Mouse (Mus musculus) thymus, postnatal 14 days (tissue): ENCODE measurements at regions not wholly inside any gene's neighbourhood (a gene's known extent, or its start where the extent isn't known, plus 50 kb on each side); places are given as distances from the start of the nearest gene placed in this dataset.

Experiments used
- DNase-seq: peaks from one replicate; pipeline ENCODE4 v3.0.0; 2021

- DNase-seq, result no peak
These were observed 70.9 kb downstream of the Asb1 start for GRCm38 (mm10) chr1:91611281-91611680.

DNA sequence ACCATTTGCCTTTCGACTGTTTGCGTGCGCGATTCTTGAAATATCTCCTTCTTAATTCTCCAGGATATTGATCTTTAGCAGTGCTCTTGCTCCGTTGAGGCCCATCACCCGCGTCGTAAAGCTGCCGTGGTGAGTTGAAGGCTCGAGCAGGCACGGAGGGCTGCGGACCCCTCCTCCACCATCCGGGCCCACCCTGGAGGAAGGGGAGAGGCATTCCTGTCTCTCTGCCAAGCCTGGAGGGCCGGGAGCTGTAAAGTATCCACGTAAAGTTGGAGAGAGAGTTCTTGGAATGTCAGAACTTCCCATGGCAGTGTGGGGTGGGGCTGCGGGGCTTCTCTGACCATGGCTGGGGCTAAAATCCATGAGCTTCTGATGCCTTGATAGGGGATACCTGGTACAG, 71.3 kb downstream of the Asb1 start:
- no peak for DNase-seq

GRCm38 (mm10) chr1:91612912-91613311, 72.6 kb downstream of the Asb1 start:
- peak; percentile 30 for DNase-seq

DNA sequence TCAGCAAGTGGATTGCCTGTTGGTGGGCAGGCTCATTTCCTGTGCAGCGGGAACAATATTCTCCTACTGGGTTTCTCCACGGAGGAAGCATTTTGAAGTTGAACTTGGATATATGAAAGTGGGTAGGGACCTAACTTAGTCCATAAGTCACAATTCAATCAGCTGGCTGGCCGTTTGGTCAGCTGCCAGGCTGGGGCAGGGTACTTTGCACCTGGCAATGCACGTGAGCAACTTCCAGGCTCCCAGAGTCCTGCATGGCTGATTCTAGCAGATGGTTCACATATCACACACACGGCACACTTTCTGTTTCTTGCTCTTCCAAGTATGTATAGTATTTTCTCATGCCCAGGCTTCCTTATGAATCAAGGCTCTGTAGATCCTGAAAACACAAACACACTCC, 75.1 kb downstream of the Asb1 start:
- DNase-seq, result no peak

GRCm38 (mm10) chr1:91618527-91619135, 78.3 kb downstream of the Asb1 start:
- DNase-seq, result no peak

DNA sequence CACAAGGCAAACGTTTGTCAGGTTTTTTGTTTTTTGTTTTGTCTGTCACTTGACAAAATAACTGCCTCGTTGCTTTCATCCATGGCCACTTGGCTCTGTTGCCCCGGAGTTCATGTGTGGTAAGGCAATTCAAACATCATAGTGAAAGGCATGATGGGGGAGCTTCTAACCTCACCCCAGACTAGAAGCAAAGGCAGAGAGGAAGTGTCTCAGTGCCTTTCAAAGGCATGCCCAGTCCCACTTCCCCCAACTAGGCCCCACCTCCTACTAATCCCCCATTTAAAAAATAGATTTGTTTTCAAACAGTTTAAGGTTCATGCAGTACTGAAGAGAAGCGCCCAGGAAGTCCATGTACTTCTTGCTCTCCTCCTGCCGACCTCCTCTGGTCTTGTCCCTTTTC, 80.8 kb downstream of the Asb1 start:
- peak; percentile 48 for DNase-seq

DNA sequence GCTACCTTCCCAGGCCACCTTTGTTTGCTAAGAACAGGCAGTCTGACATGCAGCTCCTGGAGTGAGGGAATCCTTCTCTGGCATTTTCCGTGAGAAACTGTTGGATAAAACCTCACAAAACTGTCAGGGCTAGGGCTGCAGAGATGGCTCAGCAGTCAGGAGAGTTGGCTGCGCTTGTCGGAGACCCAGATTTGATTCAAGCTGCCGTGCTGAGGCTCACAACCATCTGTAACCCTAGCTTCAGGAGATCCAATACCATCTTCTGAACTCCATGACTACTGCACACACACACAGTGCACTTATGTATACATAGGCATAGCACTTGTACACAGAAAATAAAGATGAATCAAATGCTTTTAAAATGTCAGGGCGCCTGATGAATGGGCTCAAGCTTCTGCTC, 82.5 kb downstream of the Asb1 start:
- DNase-seq, result no peak

DNA sequence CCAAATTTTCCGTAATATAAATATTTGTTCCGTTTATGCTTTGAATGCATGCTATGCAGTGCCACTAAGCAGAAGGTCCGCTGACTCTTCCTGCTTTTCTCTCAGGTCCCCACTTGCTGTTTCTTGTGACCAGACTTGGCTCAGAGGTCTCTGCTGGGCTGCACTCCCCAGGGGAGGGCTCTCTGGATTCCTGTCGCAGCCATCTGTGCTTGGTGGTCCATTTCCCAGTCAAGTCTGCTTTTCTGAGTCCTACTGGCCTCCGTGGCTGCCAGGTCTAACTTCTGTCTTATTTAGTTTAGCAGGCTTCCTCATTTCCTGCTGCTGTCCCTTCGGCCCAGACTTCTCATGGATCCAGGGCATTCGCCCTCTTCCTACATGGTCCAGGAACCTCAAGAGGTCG, 83.7 kb downstream of the Asb1 start:
- DNase-seq, result no peak

GRCm38 (mm10) chr1:91624531-91625300, 84.4 kb downstream of the Asb1 start:
- DNase-seq, result no peak

DNA sequence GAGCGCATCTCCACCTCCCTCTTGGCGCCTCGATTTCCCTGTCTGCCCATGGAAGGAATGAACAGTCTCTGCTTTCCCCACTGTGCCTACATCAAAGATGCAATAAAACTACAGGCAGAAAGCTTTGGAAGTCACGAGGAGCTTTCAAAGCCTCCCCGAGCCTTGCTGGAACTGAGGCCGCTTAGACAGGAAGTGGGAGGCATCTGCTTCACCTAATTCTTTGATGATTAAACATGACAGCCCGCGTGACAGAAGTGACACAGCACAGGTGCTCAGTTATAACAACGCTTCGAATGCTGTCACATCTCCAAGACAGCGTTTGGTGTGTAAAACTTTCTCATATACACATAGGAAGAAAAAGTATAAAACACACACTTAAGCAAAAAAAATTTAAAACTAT, 85.7 kb downstream of the Asb1 start:
- peak; percentile 84 for DNase-seq

DNA sequence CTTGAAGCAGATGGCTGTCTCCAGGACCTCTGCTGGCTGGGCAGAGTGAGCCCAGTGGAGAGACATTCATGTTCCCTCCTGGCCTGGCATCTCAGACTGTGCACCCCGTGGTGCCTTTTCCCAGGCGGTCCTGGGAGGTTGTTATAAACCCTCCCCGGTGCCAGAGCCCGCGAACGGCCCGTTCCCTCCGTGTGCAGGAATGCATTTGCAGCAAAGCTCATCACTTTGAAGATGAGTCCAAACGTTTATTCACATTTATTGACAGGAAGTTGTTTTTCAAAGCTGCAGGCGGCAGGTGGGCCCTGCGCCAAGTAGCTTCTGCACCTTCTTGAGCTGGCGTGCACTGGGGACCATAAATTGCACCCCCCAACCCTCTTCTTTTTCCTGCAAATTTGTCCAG, 89.9 kb downstream of the Asb1 start:
- peak; percentile 77 for DNase-seq

GRCm38 (mm10) chr1:91630871-91631410, 90.6 kb downstream of the Asb1 start:
- peak; percentile 79 for DNase-seq

DNA sequence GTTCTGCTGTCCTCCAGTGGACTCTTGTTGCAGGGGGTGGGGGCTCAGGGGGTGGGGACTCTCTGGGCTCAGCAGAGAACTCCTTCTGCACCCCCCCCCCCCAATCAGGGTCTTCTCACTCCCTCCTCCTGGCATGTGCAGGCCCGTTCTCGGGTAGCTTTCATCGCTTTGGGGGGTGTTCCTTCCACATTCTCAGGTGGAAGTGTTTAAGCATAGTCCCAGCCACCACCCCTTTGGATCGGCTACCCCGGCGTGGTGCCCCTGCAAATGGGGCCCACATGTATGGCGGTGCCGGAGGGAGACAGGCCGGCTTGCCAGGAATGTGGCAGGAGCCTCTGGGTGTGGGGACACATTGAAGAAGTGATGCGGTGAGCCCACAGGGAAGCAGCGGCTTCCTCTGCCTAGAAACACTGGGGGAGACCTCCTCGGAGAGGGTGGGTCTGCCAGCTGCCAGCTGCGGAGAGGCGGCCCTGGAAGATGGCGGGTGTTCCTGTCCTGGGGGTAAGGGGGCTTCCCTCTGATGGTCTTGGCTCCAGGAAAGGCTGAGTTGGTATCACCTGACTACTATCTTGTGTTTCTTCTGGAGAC, 92.7 kb downstream of the Asb1 start:
- peak; percentile 52 for DNase-seq

- no peak for DNase-seq
These were observed 96.2 kb downstream of the Asb1 start for GRCm38 (mm10) chr1:91636571-91636970.

- no peak for DNase-seq
These were observed 100.2 kb downstream of the Asb1 start for GRCm38 (mm10) chr1:91640551-91640950.

DNA sequence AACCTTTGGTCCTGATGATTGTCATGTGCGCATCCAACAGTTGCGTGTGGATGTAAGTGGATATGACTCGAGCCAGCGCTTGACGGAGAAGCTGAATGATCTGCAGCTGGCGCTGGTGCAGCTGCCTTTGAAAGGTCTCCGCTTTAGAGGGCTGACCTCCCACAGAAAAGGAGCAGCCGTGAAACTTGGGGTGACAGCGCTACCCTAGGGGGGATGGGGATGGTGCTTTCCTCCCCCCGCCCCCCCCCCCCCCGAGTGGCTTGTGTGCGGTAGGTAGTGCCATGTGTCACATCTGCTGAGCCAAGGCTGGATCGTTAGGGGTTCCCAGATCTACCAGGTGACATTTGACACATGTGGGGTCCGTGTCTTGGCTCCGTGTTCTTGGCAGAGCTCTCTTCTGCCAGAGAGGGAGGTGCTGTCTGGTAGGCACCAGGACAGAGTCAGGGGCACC, 118.7 kb downstream of the Asb1 start:
- peak; percentile 77 for DNase-seq

GRCm38 (mm10) chr1:91659486-91659885, 119.1 kb downstream of the Asb1 start:
- DNase-seq, result peak; percentile 80

- DNase-seq, result no peak
These were observed 122.9 kb downstream of the Asb1 start for GRCm38 (mm10) chr1:91663289-91663688.

DNA sequence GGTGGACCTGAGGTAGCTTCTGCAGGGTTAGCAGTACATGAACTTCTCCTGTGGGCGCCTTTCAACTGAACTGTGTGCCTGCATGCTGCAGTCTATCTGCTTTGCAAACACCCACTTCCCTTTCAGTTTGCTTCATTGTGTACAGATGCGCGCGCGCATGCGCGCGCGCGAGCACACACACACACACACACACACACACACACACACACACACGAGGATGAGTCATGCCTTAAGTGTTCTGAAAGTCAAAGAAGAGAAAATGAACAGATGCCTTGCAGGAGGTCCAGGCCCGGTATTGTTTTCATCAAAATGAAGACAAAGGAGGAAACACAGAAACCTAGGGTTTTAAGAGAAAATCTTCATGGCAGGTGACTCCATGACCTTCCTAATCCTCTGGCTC, 124.3 kb downstream of the Asb1 start:
- peak; percentile 34 for DNase-seq

- DNase-seq, result no peak
These were observed 128.2 kb downstream of the Asb1 start for GRCm38 (mm10) chr1:91668530-91668929.

DNA sequence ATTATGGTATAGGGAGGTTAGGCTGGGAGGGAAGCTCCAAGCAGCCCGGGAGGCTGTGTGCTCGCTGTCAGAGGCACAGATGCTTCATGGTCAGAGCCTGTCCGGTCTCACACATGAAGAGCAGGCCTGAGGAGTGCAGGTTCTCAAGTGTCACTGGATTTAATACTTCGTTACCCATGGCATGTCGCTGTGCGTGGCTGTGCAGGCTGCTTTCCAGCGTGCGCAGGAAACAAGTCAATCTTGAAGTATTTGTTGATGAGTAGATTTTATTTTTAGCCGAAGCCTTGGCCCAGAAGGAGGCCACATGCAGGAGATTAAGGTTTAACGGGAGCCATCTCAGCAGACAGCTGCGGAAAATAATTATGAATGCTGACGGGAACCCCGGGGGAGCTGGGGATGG, 130.3 kb upstream of the Twist2 start:
- no peak for DNase-seq

GRCm38 (mm10) chr1:91674082-91674655, 127.1 kb upstream of the Twist2 start:
- DNase-seq, result no peak

DNA sequence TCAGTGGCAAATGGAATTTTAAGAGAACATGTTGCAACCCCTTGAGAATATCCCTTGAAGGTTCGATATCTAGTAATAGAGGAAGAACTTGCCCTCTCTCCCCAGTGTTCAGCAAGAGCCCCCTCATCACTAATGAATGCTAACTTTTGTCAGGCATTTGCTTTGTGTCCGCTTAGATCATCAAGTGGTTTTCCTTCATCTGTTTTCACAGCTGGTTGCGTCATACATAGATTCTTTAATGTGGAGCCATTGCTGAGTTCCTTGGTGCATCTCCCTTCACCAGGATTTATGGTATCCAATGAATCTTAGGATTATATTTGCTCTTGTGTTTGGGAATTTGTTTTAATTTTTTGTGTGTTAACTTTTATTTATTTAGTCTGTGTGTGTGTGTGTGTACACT, 124.2 kb upstream of the Twist2 start:
- no peak for DNase-seq

- DNase-seq, result peak; percentile 37
These were observed 122.5 kb upstream of the Twist2 start for GRCm38 (mm10) chr1:91678789-91679188.
